Mouse (Mus musculus) limb, embryonic 12.5 days (tissue): ENCODE data around the gene Dph1. TPM values are rescaled to one million over a fixed set of nuclear protein-coding genes. Genes with fewer than 3 reads are reported as not detected.
"Not testable (repeated sequence)": the region's sequence is repeated elsewhere in the genome, so short reads cannot be mapped to it uniquely, and the experiment has no call there.

Experiments
- ATAC-seq: fragments of 200-750 bp; cut with Nextera tagmentation; 2 replicates; pipeline ENCODE4 v1.8.0; 2017; ENCODE audit warnings: low read depth, moderate TSS enrichment; ENCODE audit not compliant: insufficient number of reproducible peaks, insufficient read depth, low FRiP score, low TSS enrichment
- H3K27ac ChIP-seq: fragments of 300-500 bp; sonication (generic); 2 replicates; pipeline ENCODE4 v1.5.1; 2016; ENCODE audit warnings: mild to moderate bottlenecking, moderate library complexity
- H3K27me3 ChIP-seq: fragments of 300-500 bp; sonication (generic); 2 replicates; pipeline ENCODE4 v1.6.1; 2016; ENCODE audit warnings: mild to moderate bottlenecking, moderate library complexity
- H3K36me3 ChIP-seq: fragments of 300-500 bp; sonication (generic); 2 replicates; pipeline ENCODE4 v1.6.1; 2016; ENCODE audit warnings: mild to moderate bottlenecking, moderate library complexity
- H3K4me1 ChIP-seq: fragments of 300-500 bp; sonication (generic); replicated peaks from 2 replicates; pipeline ENCODE4 v1.6.1; 2016
- H3K4me2 ChIP-seq: fragments of 300-500 bp; sonication (generic); 2 replicates; pipeline ENCODE4 v1.6.1; 2016; ENCODE audit warnings: mild to moderate bottlenecking, moderate library complexity
- H3K4me3 ChIP-seq: fragments of 300-500 bp; sonication (generic); replicated peaks from 2 replicates; pipeline ENCODE4 v1.5.1; 2016; ENCODE audit warnings: mild to moderate bottlenecking
- H3K9ac ChIP-seq: fragments of 300-500 bp; sonication (generic); replicated peaks from 2 replicates; pipeline ENCODE4 v1.6.1; 2016; ENCODE audit warnings: mild to moderate bottlenecking, moderate library complexity
- H3K9me3 ChIP-seq: fragments of 300-500 bp; sonication (generic); 2 replicates; pipeline ENCODE4 v1.6.1; 2016; ENCODE audit warnings: mild to moderate bottlenecking, moderate library complexity
- WGBS: fragments of 180-500 bp; shearing (Covaris S2); methylation state at CpG from one replicate; pipeline ENCODE4 v1.1.7; 2016; 5-methylcytosine and 5-hydroxymethylcytosine counted together
- polyA plus RNA-seq: library from polyadenylated mRNA; unstranded; fragments of >200 nt; fragmentation: Nextera tagmentation; extraction: Ambion mirVana; gene quantifications from 2 replicates; pipeline ENCODE4 v1.2.1, GENCODE M21; 2016

Gene Dph1
- polyA plus RNA-seq, 1 experiment from 2014 or later = 24.0 TPM

GRCm38 (mm10) chr11:75192336-75193214 is 1.5 kb upstream of the Dph1 start:
- WGBS = 23% methylated on average over 13 of the region's 13 CpGs
- Histone ChIP-seq H3K4me1 (peaks cover 44% of the 10 kb centered on the region), H3K4me3 (peak overlapping the region; percentile 55), H3K4me2 (peak overlapping the region; percentile 88), H3K9me3 (no peaks in the 10 kb centered on the region), H3K27me3 (peaks cover 62% of the 10 kb centered on the region), H3K9ac (peak overlapping the region; percentile 58; the same call in 1 of the 2 replicates), H3K27ac (no peak overlapping the region), H3K36me3 (no peaks in the 10 kb centered on the region)
- no peak; the same call in 1 of the 2 replicates for ATAC-seq

DNA sequence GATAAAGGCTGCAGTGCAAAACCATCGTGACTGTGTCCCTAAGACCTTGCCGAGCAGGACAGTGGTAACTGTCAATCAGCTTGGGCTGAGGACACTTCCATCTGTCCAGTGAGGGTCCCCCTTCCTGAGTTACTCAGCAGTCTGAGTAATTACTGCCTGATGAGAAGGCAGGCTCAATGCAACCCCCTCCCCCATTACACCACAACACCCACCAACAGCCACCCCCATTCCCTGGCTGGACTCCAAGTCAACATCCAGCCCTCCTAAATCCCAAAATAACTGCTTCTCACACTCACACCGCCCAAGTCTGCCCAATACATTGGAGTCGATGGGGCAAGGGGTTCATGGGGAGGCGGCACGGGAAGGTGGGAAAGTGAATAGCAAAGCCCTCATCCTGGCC is 800 bp upstream of the Dph1 start:
- Histone ChIP-seq H3K36me3 (no peaks in the 10 kb centered on the region), H3K4me3 (no peak overlapping the region), H3K9ac (no peak overlapping the region), H3K9me3 (no peaks in the 10 kb centered on the region), H3K27ac (no peak overlapping the region), H3K4me1 (peaks cover 44% of the 10 kb centered on the region), H3K27me3 (peaks cover 57% of the 10 kb centered on the region), H3K4me2 (no peak overlapping the region)
- ATAC-seq = no peak
- WGBS = 62% methylated on average over 6 of the region's 6 CpGs

GRCm38 (mm10) chr11:75190371-75190724 is 693 bp downstream of the Dph1 start:
- Histone ChIP-seq H3K9ac (peak overlapping the region; percentile 71), H3K27ac (no peak overlapping the region), H3K36me3 (peaks cover 5% of the 10 kb centered on the region; the same call in 1 of the 2 replicates), H3K9me3 (no peaks in the 10 kb centered on the region), H3K27me3 (peaks cover 42% of the 10 kb centered on the region), H3K4me1 (peaks cover 40% of the 10 kb centered on the region), H3K4me3 (peak overlapping the region; percentile 83), H3K4me2 (peak overlapping the region; percentile 94)
- peak; percentile 63 for ATAC-seq
- WGBS = under 1% methylated on average over 24 of the region's 24 CpGs

- peaks cover 6% of the 10 kb centered on the region; the same call in 1 of the 2 replicates for H3K36me3 ChIP-seq
- peaks cover 35% of the 10 kb centered on the region for H3K4me1 ChIP-seq
- no peaks in the 10 kb centered on the region for H3K9me3 ChIP-seq
- H3K4me2 ChIP-seq = peak overlapping the region; percentile 94
- peak overlapping the region; percentile 83 for H3K4me3 ChIP-seq
- H3K27me3 ChIP-seq = peaks cover 37% of the 10 kb centered on the region
- ATAC-seq = peak; percentile 38
- H3K27ac ChIP-seq = no peak overlapping the region
- under 1% methylated on average over 22 of the region's 22 CpGs for WGBS
- H3K9ac ChIP-seq = peak overlapping the region; percentile 71
Observed at GRCm38 (mm10) chr11:75189713-75190370, 1.2 kb downstream of the Dph1 start.

DNA sequence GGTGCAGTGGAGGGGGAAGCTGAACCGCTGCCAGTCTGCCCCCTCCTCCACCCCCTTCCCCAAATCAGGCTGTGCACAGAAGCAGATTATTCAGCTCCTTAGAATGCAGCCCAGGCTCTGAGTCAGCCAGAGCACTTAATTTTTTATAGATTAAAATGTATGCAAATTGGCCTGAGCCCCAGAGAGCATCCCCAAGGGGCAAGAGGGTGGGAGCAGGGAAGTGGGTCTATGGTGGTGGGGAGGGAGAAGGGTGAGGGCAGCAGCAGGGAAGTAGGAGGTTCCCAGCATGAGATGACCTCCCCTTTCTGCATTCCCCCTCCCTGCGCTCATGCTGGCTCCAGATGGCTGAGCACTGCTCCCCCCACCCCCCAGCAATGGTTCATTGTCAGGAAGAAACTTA is 6.1 kb downstream of the Dph1 start:
- ATAC-seq = no peak
- Histone ChIP-seq H3K9me3 (no peaks in the 10 kb centered on the region), H3K4me2 (no peak overlapping the region), H3K27me3 (no peaks in the 10 kb centered on the region), H3K27ac (no peak overlapping the region), H3K36me3 (peaks cover 48% of the 10 kb centered on the region), H3K9ac (no peak overlapping the region), H3K4me1 (peaks cover 9% of the 10 kb centered on the region), H3K4me3 (no peak overlapping the region)
- 80% methylated on average over 2 of the region's 2 CpGs for WGBS

DNA sequence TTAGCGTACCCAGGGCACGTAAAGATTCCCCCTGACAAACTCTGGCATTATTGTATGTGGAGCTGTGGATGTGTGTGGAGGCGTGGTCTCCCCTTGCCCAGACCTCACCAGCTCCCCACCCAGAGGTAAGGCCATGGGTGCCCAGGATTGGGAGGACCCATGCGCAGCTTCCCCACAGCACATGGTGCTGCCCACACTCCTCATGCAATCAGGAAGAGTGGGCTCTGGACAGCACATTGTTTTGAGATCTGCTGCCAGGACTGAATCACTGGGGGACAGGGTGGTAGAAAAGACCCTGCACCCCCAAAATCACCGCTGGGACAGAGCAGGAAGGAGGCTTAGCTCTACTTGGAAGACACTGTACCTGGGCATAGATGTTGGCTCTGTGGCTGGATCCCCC is 6.5 kb downstream of the Dph1 start:
- Histone ChIP-seq H3K27me3 (no peaks in the 10 kb centered on the region), H3K9me3 (no peaks in the 10 kb centered on the region), H3K36me3 (peaks cover 48% of the 10 kb centered on the region), H3K27ac (no peak overlapping the region), H3K4me1 (peaks cover 6% of the 10 kb centered on the region), H3K4me2 (no peak overlapping the region), H3K4me3 (no peak overlapping the region), H3K9ac (no peak overlapping the region)
- WGBS = 95% methylated on average over 5 of the region's 5 CpGs
- no peak for ATAC-seq

DNA sequence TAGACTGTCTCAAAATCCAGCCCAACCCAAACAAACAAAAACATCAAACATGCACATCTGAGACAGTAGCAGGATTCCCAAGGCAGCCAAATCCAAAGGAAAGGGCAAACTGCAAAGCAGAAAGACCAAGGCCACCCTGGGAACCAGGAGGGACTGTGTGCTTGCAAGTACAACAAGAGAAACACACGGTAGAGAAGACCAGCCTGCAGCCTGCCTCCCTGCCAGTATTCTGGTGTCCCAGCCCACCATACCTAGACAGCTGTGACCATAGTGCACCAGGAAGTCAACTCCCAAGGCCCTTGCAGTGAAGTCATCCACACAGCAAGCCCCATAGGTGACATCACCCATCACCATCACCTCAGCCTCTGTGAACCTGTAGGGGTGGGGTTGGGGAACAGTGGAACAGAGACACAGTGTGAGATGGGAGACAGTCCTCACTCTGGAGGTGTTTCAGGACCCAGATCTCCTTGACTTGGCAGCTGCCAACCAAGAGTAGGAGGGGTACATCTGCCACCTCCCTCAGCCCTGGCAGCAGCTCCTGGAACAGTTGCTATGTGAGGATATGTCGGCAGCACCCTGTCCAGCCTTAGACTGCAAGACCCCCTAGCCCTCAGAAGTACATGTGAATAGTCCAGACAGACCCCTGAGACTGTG is 7.0 kb downstream of the Dph1 start:
- no peak overlapping the region for H3K9ac ChIP-seq
- no peak for ATAC-seq
- no peaks in the 10 kb centered on the region for H3K9me3 ChIP-seq
- peaks cover 48% of the 10 kb centered on the region for H3K36me3 ChIP-seq
- no peak overlapping the region for H3K4me2 ChIP-seq
- WGBS = 75% methylated on average over 2 of the region's 2 CpGs
- H3K27ac ChIP-seq = no peak overlapping the region
- peaks cover 6% of the 10 kb centered on the region for H3K4me1 ChIP-seq
- no peaks in the 10 kb centered on the region for H3K27me3 ChIP-seq
- no peak overlapping the region for H3K4me3 ChIP-seq

DNA sequence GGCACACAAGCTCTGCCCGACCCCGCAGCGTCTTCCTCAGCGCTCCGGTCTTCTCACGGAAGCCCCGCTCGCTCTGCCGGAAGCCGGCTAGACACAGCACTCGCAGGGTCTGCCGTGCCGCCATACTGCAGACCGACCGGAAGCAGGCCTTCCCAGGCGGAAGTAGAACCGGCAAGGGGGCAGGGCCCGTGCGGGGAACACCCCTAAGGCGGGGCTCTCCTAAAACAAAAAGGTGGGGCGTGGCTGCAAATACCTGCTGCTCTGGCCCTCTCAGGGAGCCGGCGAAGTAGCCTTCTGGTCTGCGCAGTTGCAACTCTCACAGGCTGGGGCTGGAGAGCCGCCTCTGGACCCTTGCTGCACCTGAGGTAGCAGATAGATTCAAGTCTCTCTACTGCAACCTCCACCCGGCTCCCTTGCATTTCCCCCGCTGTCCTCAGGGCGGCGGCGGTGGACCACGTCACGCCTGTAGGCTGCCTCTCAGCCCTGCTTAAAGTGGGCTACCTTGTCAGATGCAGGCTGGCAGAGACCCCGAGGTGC is 12.3 kb downstream of the Dph1 start, which contains the start of gene Ovca2:
Ovca2 (minus strand) TSS at position 164 of the 537 bp plus-strand sequence.
- Histone ChIP-seq H3K4me2 (peak within 1 kb of the TSS; percentile 98), H3K27me3 (peaks cover 8% of the 10 kb centered on the region; the same call in 1 of the 2 replicates), H3K4me3 (peak within 1 kb of the TSS; percentile 78), H3K27ac (peak within 1 kb of the TSS; percentile 80), H3K9ac (peak within 1 kb of the TSS; percentile 79), H3K9me3 (no peaks in the 10 kb centered on the region), H3K4me1 (peaks cover 20% of the 10 kb centered on the region), H3K36me3 (peaks cover 47% of the 10 kb centered on the region)
- under 1% methylated on average over 33 of the region's 33 CpGs for WGBS
- ATAC-seq = peak; percentile 95

- Histone ChIP-seq H3K4me2 (peak overlapping the region; percentile 98), H3K4me1 (peaks cover 26% of the 10 kb centered on the region), H3K27me3 (peaks cover 14% of the 10 kb centered on the region), H3K9me3 (no peaks in the 10 kb centered on the region), H3K4me3 (peak overlapping the region; percentile 78), H3K9ac (peak overlapping the region; percentile 79), H3K36me3 (peaks cover 40% of the 10 kb centered on the region), H3K27ac (peak overlapping the region; percentile 80; the same call in 1 of the 2 replicates)
- ATAC-seq = no peak
- WGBS = 53% methylated on average over 12 of the region's 12 CpGs
Observed at GRCm38 (mm10) chr11:75178011-75178410, 13.0 kb downstream of the Dph1 start.

- Histone ChIP-seq H3K36me3 (peaks cover 15% of the 10 kb centered on the region), H3K27me3 (peaks cover 49% of the 10 kb centered on the region), H3K4me1 (peaks cover 52% of the 10 kb centered on the region)
- H3K9me3 ChIP-seq, H3K4me3 ChIP-seq, H3K4me2 ChIP-seq, ATAC-seq, H3K9ac ChIP-seq, H3K27ac ChIP-seq: not testable (repeated sequence)
- 67% methylated on average over 6 of the region's 6 CpGs for WGBS
Observed at GRCm38 (mm10) chr11:75174574-75174973, 16.5 kb downstream of the Dph1 start.

GRCm38 (mm10) chr11:75173799-75174165 is 17.3 kb downstream of the Dph1 start:
- Histone ChIP-seq H3K9ac (no peak overlapping the region), H3K4me3 (peak overlapping the region; percentile 73), H3K4me2 (peak overlapping the region; percentile 84), H3K4me1 (peaks cover 53% of the 10 kb centered on the region), H3K36me3 (peaks cover 15% of the 10 kb centered on the region), H3K9me3 (no peaks in the 10 kb centered on the region), H3K27ac (no peak overlapping the region), H3K27me3 (peaks cover 57% of the 10 kb centered on the region)
- no peak for ATAC-seq
- WGBS = 6% methylated on average over 15 of the region's 15 CpGs
